Mouse (Mus musculus): ENCODE data around the gene Pdgfc.
"Not testable (repeated sequence)": the region's sequence is repeated elsewhere in the genome, so short reads cannot be mapped to it uniquely, and the experiment has no call there.

Gene Pdgfc

DNA sequence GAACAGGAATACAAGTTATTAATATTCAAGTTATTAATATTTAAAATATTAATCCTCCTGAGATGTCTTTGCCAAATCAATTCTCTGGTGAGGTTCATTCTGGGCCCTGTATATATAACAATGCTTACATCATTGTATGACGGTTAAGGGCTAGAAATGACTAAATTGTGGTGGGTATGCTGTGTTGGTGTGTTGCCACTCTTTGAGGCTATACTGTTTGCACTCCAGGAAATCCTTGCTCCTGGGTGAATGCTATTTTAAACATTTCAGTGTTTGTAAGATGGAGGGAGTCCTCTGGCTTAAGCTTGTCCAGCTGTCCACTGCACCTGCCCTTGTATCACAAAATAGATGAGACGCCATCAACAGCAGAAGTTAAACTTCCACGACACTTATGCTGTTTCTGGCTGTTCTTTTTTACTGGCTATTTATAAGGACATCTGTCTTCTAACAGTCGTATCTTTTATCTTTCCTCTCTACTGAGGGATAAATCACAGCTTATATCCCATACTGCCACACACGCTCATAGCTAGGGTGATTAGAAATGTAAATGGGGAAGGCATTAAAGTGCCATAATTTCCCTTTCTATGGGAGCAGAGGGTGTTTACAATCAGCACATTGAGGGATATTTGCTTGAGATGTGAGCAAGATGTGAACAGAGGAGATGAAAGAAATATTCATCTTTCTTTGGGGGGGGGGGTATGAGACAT, 9.3 kb downstream of the Pdgfc start:
- DNase-seq (ENCODE audit: low read depth, low spot score), result no peak

DNA sequence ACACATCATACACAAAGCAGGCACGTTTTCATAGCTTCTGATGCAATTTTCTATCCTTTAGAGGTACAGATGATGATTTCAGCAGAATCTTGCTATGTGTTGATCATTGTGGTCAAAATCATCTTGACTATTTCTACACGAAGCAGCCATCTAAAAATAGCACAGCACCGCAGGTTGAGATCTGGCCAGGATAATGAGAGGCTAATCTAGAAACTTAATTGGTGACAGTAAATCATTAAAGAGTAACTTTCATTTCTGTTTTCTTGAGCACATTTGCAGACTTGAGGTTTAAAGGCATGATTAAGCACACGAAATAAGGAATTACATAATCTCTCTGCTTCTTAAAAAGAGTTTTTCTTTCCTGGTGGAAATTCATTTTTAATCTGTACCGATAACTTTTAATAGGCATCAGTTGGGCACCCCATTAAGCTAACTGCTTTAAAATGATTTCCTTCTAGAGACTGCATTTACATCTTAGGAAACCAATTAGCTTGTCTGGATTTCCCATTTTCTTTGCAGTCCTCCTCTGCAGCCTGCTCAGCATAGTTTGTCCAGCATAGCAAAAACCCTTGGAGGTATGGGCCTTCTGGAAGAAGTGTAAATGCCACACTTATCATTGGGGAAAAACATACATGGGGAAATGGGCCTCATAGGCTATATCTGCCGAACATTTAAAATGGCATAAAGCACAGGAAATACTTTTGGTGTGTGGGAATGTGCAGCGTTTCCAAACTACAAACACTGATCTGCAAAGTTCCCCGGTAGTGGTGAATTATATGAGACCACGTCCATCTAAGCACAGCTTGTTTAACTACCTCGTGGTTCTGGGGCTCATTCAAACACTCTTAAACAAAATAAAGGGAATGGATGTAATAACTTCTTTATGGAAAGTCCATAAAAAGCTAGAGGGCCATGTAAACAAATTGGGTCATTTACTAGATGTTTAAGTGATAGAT, 10.7 kb downstream of the Pdgfc start:
- no peak for DNase-seq (ENCODE audit: low read depth, low spot score)

DNA sequence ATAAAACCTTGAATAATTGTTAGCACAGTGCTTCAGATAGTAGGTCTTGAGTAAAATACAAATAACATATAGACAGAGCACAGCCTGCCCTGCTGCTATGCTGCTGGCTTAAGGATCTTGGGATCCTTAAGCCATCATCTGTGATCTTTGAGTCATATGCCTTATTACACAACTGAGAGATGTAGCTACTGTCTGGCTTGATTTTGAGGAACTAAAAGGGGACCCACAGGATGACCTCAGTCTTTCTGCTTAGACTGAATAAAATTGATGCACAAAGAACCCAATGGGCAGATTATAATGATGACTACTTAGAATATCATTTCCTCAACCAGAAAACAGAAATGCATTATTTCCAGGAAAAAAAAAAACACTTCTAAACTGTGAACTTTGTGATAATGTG, 15.3 kb downstream of the Pdgfc start:
- no peak for DNase-seq (ENCODE audit: low read depth, low spot score)

DNA sequence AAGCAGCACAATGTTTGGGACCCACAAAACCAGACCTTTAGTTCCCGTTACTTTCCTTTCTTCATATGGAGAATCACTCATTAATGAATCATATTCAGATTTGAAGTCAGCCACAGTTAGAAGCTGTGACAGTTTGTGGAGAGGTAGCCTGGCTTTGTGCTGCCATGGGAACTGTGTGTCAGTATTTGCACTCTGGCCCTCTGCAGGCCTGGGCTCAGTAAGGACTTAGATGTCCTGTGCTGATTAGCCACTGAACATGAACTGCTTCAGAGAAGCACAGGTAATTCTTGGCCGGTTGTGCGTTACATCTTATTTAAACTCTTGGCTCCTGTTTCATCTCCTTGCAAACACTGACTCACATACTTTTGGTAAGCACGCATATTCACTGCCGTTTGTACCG, 16.2 kb downstream of the Pdgfc start:
- DNase-seq (ENCODE audit: low read depth, low spot score), result no peak

DNA sequence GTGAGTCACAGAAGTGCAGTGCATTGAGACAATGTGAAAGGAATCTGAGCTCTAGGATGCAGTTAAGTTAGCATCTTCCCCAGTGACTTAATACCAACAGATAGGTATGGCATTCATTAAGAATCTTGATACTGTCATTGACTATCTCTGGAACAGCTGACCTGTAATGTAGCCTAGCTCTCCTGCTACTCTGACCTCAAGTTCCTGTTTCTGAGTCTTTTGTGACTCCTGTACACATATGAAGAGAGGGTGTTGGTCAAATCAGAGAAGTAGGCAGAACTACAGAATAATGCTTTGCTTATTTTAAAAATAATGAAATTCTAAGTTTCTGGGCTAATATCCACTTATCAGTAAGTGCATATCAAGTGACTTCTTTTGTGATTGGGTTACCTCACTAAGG, 17.9 kb downstream of the Pdgfc start:
- DNase-seq (ENCODE audit: low read depth, low spot score), result no peak

DNA sequence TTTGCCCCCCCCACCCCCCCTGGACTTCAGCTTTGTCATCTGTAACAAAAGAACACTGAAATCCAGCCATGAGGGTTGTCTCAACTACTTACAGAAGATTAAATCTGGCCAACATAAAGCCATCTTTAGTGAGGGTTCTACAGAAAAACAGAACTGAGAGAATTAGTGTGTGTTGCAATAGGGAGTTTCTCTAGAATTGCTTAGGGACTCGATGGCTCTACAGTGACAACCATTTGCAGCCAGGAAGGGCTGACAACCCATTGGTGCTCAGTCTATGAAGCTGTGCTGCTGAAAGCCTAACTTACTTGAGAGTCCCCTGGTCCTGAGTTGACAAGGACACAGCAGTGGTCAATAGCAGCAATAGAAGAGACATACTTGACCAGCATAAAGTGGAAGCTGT, 21.5 kb downstream of the Pdgfc start:
- no peak for DNase-seq (ENCODE audit: low read depth, low spot score)

DNA sequence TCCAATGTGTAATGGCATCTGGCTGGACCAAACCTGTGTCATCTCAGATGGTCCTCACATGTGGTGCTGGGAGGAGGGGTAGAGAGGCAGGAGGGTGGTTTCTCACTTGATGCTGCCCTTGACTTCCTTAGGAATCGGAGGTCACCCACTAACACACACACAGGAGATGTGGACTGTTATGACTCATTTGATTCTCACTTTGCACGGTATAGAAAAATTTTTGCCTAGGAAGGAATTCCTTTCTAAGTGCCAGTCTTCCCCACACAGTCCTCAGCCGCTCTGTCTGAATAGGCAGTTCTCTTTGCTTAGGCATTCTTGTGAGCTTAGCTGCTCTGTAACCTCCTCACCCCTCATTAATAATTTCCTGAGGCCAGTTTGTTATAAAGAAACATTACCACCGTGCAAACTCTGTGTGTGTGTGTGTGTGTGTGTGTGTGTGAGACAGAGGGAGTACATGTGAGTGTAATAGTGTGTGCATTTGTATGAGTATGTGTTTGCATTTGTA, 22.4 kb downstream of the Pdgfc start:
- DNase-seq (ENCODE audit: low read depth, low spot score), result no peak

DNA sequence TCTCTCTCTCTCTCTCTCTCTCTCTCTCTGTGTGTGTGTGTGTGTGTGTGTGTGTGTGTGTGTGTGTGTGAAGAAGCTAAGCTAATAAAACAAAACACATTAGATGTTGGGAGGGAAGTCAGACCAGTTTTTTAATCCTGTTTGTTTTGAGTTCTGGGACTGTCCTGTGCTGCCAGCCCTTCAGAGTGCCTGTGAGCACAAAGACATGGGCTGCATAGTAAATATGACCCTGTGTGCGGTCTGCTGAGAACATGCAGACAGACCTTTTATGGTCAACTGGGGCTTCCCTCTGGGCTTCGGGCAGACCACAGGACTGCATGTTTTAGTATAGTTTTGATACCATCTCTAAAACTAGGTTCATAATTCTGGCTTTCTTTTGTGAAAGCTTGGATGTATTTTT, 32.3 kb downstream of the Pdgfc start:
- DNase-seq (ENCODE audit: low read depth, low spot score), result no peak

DNA sequence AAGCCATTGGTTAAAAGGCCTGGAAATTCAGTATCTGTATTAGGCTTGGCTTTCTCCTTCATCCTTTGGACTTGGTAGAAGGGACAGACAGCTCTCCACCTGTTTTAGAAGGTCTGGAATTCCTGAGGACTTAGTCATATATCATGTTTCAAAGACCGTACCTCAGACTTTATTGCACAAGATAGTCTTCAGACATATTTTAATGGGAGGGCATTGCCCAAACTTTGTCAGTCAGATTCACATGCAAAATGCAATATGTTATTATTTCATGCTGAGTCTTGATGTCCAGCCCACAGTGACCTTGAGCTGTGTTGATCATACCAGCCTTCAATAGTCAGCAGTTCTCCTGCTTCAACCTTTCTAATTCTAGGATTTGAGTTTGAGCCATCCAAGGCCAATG, 64.9 kb downstream of the Pdgfc start:
- no peak for DNase-seq (ENCODE audit: low read depth, low spot score)

DNA sequence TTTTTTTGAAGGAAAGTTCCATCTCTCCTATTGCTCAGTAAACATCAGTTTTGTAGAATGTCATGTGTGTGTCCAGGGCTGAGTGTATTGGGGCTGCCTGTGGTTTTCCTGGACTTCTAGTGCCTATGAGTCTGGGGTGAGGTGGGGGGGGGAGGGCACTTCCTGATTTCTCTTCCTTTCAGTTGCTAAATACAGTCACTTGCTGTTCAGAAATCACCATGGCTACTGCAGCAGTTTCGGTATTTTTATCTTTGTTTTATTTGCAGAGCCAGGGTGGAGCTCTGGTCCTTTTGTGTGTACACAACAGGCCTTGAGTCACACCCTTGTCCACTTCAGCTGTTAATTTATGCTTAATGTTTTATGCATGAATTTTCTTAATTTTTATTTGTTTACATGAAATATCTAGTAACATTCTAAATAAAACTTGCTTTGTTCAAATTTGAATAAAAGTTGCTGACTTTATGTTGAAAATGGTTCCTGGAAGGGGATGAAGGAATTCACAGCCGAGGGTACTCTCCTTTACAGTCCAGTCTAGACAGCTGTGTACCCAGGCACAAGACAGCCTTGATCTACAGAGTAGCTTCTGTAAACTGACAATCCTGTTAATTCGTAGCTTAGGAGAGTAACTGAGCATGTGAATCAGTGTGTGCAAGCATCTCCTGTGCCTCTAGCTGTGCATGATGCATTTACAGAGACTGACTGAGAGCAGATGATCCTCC, 66.1 kb downstream of the Pdgfc start:
- no peak for DNase-seq (ENCODE audit: low read depth, low spot score)

DNA sequence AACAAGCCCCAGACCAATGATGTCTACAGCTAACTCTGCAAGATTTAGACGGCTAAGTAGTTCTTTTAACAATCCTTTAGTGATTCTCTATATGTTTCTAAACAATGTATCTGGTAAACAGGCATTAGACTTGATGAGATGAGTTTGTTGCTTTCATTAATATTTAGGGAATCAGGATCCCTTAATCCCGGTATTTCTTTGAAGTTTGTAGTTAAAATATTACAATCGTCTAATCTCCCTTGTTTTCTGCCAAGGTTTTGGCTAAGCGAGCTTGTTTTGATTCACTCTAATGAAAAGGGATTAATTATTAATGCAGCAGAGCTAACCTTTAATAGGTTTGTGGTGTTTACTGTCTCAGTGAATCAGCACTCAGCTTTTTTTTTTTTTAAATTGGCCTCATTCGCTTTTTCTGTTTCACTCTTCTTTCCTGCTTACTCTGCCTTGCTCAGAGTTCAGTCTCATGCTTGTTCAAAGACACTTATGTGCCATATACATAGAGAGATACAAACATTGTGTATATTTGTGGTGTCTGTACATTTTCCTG, 66.7 kb downstream of the Pdgfc start:
- DNase-seq (ENCODE audit: low read depth, low spot score), result no peak

DNA sequence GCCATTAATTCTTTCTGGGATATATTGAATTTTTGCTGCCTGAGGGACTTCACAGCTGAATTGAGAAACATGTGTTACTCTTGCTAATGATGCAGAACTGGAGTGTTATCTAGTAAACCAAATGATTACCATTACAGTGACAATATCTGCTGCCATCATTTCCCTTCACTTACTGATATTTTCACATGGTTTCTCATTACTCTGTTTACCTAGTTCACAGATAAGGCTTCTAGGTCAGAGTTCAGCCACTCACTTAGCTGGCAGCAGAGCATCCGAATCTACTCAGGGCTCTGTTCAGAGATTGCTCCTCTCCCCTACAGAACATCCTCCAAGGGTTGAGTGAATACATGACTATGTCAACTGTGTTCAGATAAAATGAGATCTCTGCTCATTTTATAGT, 71.3 kb downstream of the Pdgfc start:
- DNase-seq (ENCODE audit: low read depth, low spot score), result no peak

DNA sequence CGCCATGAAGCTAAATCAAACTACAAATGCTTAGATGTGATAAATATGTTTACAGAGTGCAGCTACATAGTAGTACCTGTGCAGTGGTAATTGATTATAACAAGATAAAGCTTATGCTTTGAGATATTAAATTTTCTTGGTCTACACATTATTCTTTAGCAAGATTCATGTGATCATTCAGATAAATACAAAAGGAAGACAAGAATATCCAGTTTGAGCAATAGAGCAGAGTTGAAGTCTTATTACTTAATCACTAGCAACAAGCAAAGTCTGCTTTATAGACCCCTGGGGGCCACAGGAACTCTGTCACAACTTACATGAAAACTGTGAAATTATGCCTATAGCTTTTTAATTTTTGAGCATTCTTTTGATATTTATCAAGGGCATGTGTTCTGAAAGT, 74.8 kb downstream of the Pdgfc start:
- DNase-seq (ENCODE audit: low read depth, low spot score), result no peak

DNA sequence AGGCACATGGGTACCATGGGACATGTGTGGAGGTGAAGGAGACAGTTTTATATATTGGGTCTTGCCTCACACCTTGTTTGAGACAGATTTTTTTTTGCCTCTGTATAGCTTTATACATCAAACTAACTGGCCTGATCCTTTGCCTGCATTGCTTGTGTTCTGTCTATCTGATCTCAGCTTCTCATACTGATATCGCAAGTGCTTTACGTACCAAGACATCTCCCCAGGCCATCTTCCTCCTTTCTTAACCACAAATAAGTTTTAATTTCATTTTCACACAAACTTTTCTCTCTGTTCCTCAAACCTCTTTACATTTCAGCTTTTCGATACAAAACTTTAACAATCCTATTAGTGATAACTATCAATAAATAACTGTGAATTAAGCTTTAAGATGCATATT, 76.7 kb downstream of the Pdgfc start:
- DNase-seq (ENCODE audit: low read depth, low spot score), result no peak

DNA sequence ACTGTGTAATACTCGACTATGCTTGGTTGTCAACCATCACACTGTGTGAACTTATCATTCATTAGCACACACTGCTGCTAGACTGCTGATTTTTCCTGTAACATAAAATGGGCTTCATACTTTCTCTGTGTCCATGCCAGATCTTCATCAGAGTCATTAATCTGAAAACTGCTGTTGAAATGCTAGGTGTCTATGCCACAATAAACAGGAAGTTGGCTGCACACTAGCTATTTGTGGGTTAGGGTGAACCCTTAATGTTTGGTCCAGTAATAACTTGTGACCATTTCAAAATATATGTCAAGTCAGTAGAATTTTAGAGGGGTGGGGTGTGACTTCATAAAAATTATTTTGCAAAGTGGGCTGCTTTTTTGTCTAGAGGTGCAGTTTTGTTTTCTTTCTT, 84.4 kb downstream of the Pdgfc start:
- no peak for DNase-seq (ENCODE audit: low read depth, low spot score)

DNA sequence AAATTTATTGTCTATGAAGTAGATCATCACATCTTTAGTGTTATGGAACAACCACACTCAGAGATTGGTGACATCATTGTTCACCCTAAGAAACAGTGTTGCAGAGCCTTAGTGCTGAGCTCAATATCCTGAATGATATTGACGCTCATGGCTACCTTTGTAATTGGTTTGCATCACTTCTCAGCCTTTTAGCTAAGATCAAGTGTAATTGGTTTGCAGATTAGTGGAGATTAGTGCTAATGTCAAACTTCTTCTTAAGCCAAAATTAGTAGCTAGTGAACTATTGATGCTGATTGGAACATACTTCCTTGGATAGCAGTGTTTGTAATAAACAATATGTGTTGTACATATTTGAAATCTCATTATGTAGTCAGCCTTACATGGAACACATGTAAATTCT, 85.5 kb downstream of the Pdgfc start:
- DNase-seq (ENCODE audit: low read depth, low spot score), result no peak

DNA sequence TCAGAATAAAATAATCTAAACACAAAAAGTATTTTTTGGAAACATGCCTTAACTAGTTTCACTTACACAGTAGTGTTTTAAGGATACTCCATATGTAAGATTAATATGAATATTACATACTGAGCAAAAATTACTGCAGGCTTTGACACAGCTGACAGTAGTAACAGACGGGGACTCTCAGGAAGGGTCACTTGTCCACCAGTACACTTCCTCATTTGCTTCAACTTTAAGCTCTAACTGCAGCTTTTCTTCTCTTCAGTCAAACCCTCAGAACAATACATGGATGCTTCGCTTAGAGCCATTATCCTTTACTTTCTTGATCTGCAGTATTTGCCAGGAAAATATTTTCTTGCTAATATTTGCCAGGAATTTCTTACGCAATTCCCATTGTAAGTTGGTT, 87.2 kb downstream of the Pdgfc start:
- DNase-seq (ENCODE audit: low read depth, low spot score), result no peak

DNA sequence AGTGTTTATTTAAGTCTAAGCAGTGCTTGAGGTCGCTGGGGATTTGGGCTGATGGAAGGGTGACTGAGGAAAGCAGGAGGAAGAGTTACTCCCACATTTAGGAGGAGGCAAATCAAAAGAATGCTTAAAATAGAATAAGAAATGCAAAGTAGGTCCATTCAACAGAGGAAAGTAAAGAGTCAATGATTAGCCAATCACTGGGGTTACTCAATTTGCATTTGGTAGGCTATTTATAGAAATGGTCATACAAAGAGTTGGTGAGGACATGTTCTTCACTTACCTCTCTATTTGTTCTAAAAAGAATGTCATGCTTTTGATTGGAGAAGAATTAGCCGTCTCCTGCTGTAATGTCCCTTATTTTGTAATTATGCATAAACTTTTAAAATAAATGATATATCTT, 90.8 kb downstream of the Pdgfc start:
- DNase-seq (ENCODE audit: low read depth, low spot score), result no peak

DNA sequence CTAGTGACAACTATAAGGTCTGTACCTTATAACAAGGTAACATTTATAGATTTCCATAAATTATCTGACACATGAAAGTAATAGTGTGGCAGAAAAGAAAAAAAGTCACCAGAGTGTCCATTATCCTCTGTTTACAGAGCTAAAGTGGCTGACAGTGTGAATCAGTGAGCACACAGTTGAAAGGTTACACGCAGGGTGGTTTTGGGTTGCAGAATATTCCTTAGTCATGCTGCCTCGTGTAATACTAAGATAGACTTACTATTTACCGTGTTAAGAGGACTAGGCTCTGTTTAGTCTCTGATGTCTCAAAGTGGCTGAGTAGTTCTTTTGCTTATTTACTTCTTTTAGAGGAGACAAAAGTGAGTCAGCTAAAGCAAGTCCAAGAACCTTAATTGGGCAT, 100.8 kb downstream of the Pdgfc start:
- no peak for DNase-seq (ENCODE audit: low read depth, low spot score)

DNA sequence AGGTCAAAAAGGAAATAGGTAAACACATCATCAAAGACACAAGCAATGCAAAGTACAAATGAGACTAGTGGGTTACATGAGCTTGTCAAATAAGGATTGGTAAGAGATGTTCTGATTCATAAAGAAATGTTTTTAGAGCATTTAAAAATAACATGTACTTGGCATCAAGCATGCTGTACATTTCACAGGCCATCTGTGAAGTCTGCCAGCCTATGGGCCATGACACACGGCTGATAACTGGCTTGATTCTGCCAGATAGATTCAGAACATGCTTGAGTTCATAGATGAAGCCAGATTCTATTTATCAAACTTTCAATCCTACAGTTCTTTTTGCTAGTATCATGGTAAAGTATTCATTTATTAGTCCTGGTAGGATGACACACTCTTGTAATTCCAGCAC, 101.8 kb downstream of the Pdgfc start:
- not testable (repeated sequence) for DNase-seq (ENCODE audit: low read depth, low spot score)

DNA sequence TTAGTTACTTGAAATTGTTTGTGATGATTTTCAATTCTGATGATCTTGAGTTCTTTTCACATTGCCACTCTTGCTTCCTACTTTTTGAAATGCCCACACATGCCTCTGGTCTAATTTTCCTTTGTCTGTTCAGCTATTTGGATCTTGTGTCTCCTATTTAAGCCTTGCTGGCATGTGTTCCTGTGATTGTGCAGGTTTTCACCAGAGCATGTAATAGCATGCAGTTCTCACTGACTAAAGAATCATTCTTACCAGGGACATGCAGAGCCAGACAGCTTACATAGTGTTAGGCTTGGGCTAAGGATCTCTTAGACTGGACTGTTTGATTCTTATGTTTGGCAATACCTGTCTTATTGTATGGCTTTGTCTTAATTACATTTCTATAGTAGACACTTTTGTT, 107.5 kb downstream of the Pdgfc start:
- DNase-seq (ENCODE audit: low read depth, low spot score), result no peak

DNA sequence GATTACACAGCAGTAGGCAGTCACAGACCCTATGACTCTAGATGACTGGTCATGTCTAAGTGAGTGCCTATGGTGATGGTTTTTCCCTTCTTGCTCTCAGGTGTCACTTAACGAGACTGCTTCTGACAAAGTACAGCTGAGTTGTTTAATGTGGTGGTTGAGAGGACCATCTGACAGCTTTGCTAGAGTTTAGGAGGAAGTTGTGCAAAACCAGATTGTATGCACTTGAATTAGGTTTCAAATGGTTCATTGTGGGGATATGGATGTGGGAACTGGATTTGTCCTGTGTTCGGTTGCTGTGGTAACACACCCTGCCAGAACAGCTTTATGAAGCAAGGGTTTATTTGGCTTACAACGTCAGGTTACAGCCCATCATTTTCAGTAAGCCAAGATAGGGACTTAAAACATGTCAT, 112.9 kb downstream of the Pdgfc start:
- no peak for DNase-seq (ENCODE audit: low read depth, low spot score)
